Mouse (Mus musculus) forebrain, embryonic 11.5 days (tissue): ENCODE measurements around the gene Acot7. TPM values are rescaled to one million over a fixed set of nuclear protein-coding genes. Genes with fewer than 3 reads are reported as not detected.

Source experiments
- ATAC-seq: fragments of 200-750 bp; cut with Nextera tagmentation; replicated peaks from 2 replicates; pipeline ENCODE4 v1.8.0; 2017; ENCODE audit warnings: moderate TSS enrichment; ENCODE audit not compliant: low FRiP score
- DNase-seq: peaks from one replicate; pipeline ENCODE4 v3.0.0-alpha.2; 2017; ENCODE audit warnings: low spot score
- H3K27ac ChIP-seq: fragments of 300-500 bp; sonication (generic); 2 replicates; pipeline ENCODE4 v1.5.1; 2014; ENCODE audit warnings: low read depth, low read length
- H3K27me3 ChIP-seq: fragments of 300-500 bp; sonication (generic); 2 replicates; pipeline ENCODE4 v1.6.1; 2014; ENCODE audit warnings: mild to moderate bottlenecking, low read length, mixed read lengths; ENCODE audit not compliant: control insufficient read depth, insufficient read depth
- H3K36me3 ChIP-seq: fragments of 300-500 bp; sonication (generic); 2 replicates; pipeline ENCODE4 v1.6.1; 2014; ENCODE audit warnings: mild to moderate bottlenecking, low read length, moderate library complexity, mixed read lengths; ENCODE audit not compliant: control insufficient read depth, insufficient read depth
- H3K4me1 ChIP-seq: fragments of 300-500 bp; sonication (generic); replicated peaks from 2 replicates; pipeline ENCODE4 v1.6.1; 2014; ENCODE audit warnings: low read length, mixed read lengths; ENCODE audit not compliant: control insufficient read depth, insufficient read depth
- H3K4me2 ChIP-seq: fragments of 300-500 bp; sonication (generic); 2 replicates; pipeline ENCODE4 v1.6.1; 2014; ENCODE audit warnings: low read depth, mild to moderate bottlenecking, low read length, moderate library complexity, mixed read lengths; ENCODE audit not compliant: severe bottlenecking
- H3K4me3 ChIP-seq: fragments of 300-500 bp; sonication (generic); 2 replicates; pipeline ENCODE4 v1.5.1; 2014; ENCODE audit warnings: low read depth, low read length
- H3K9ac ChIP-seq: fragments of 300-500 bp; sonication (generic); 2 replicates; pipeline ENCODE4 v1.6.1; 2014; ENCODE audit warnings: low read length
- H3K9me3 ChIP-seq: fragments of 300-500 bp; sonication (generic); 2 replicates; pipeline ENCODE4 v1.6.1; 2016; ENCODE audit warnings: low read length, mixed read lengths; ENCODE audit not compliant: control insufficient read depth
- WGBS: fragments of 180-500 bp; shearing (Covaris S2); extraction: QIAGEN DNeasy Blood & Tissue Kit; methylation state at CpG from one replicate; pipeline ENCODE4 v1.1.7; 2014; 5-methylcytosine and 5-hydroxymethylcytosine counted together
- polyA plus RNA-seq: library from polyadenylated mRNA; unstranded; fragments of >200 nt; fragmentation: Nextera tagmentation; extraction: Ambion mirVana; gene quantifications from 2 replicates; pipeline ENCODE4 v1.2.1, GENCODE M21; 2014

The Acot7 gene
- polyA plus RNA-seq, 1 experiment from 2014 or later = 75.1 TPM

GRCm38 (mm10) chr4:152170286-152170685 lies 7.6 kb upstream of the Acot7 start:
- 86% methylated on average over 10 of the region's 10 CpGs for WGBS
- no peak for ATAC-seq
- no peak overlapping the region for H3K9ac ChIP-seq

GRCm38 (mm10) chr4:152171543-152171942 lies 6.4 kb upstream of the Acot7 start:
- no peaks in the 10 kb centered on the region for H3K4me1 ChIP-seq
- no peaks in the 10 kb centered on the region for H3K36me3 ChIP-seq
- no peak for DNase-seq
- H3K4me3 ChIP-seq = no peak overlapping the region
- ATAC-seq = no peak
- H3K27ac ChIP-seq = no peak overlapping the region
- peaks cover 4% of the 10 kb centered on the region; the same call in 1 of the 2 replicates for H3K27me3 ChIP-seq
- no peak overlapping the region for H3K9ac ChIP-seq
- H3K4me2 ChIP-seq = no peak overlapping the region
- WGBS = 80% methylated on average over 6 of the region's 6 CpGs
- no peaks in the 10 kb centered on the region; the same call in 1 of the 2 replicates for H3K9me3 ChIP-seq

More at GRCm38 (mm10) chr4:152170286-152170685, 7.6 kb upstream of the Acot7 start:
- no peak for DNase-seq
- H3K27ac ChIP-seq = no peak overlapping the region
- peaks cover 2% of the 10 kb centered on the region; the same call in 1 of the 2 replicates for H3K27me3 ChIP-seq
- no peak overlapping the region for H3K4me2 ChIP-seq
- no peaks in the 10 kb centered on the region for H3K36me3 ChIP-seq
- no peaks in the 10 kb centered on the region for H3K4me1 ChIP-seq
- no peak overlapping the region for H3K4me3 ChIP-seq
- no peaks in the 10 kb centered on the region; the same call in 1 of the 2 replicates for H3K9me3 ChIP-seq

GRCm38 (mm10) chr4:152173041-152173440 lies 4.9 kb upstream of the Acot7 start:
- DNase-seq = peak; percentile 88
- 0 out of 2 replicates have a peak, but pooled peaks cover 3% of the 10 kb centered on the region for H3K4me1 ChIP-seq
- 2% methylated on average over 5 of the region's 5 CpGs for WGBS
- no peaks in the 10 kb centered on the region; the same call in 1 of the 2 replicates for H3K9me3 ChIP-seq
- H3K27me3 ChIP-seq = peaks cover 4% of the 10 kb centered on the region; the same call in 1 of the 2 replicates
- no peak for ATAC-seq
- no peak overlapping the region for H3K9ac ChIP-seq
- no peak overlapping the region for H3K4me2 ChIP-seq
- H3K36me3 ChIP-seq = no peaks in the 10 kb centered on the region
- H3K27ac ChIP-seq = no peak overlapping the region
- no peak overlapping the region for H3K4me3 ChIP-seq

GRCm38 (mm10) chr4:152173956-152174355 lies 4.0 kb upstream of the Acot7 start:
- H3K4me3 ChIP-seq = no peak overlapping the region
- WGBS = 85% methylated on average over 9 of the region's 9 CpGs
- H3K27me3 ChIP-seq = peaks cover 4% of the 10 kb centered on the region; the same call in 1 of the 2 replicates

GRCm38 (mm10) chr4:152176638-152177037 lies 1.3 kb upstream of the Acot7 start:
- Histone ChIP-seq H3K9ac (no peak overlapping the region), H3K4me2 (no peak overlapping the region), H3K9me3 (no peaks in the 10 kb centered on the region; the same call in 1 of the 2 replicates), H3K4me1 (peaks cover 6% of the 10 kb centered on the region), H3K4me3 (no peak overlapping the region), H3K27ac (no peak overlapping the region), H3K27me3 (peaks cover 4% of the 10 kb centered on the region; the same call in 1 of the 2 replicates), H3K36me3 (no peaks in the 10 kb centered on the region)
- WGBS = 77% methylated on average over 3 of the region's 3 CpGs
- DNase-seq (no peak), ATAC-seq (no peak)

More at GRCm38 (mm10) chr4:152173956-152174355, 4.0 kb upstream of the Acot7 start:
- ATAC-seq (no peak), DNase-seq (no peak)
- Histone ChIP-seq H3K4me2 (no peak overlapping the region), H3K9me3 (no peaks in the 10 kb centered on the region; the same call in 1 of the 2 replicates), H3K9ac (no peak overlapping the region), H3K4me1 (peaks cover 3% of the 10 kb centered on the region; the same call in 1 of the 2 replicates), H3K27ac (no peak overlapping the region), H3K36me3 (no peaks in the 10 kb centered on the region)

GRCm38 (mm10) chr4:152177174-152177536 lies 779 bp upstream of the Acot7 start:
- peaks cover 4% of the 10 kb centered on the region; the same call in 1 of the 2 replicates for H3K27me3 ChIP-seq
- DNase-seq = no peak
- peak overlapping the region; percentile 96 for H3K4me2 ChIP-seq
- H3K4me3 ChIP-seq = peak overlapping the region; percentile 60
- no peak for ATAC-seq
- H3K9ac ChIP-seq = peak overlapping the region; percentile 79
- WGBS = 71% methylated on average over 6 of the region's 6 CpGs
- H3K4me1 ChIP-seq = peaks cover 6% of the 10 kb centered on the region
- no peaks in the 10 kb centered on the region for H3K36me3 ChIP-seq
- H3K9me3 ChIP-seq = no peaks in the 10 kb centered on the region
- no peak overlapping the region for H3K27ac ChIP-seq

GRCm38 (mm10) chr4:152178344-152178864 lies 470 bp downstream of the Acot7 start:
- peak; percentile 76 for DNase-seq
- H3K4me2 ChIP-seq = peak overlapping the region; percentile 96
- no peaks in the 10 kb centered on the region; the same call in 1 of the 2 replicates for H3K36me3 ChIP-seq
- H3K27me3 ChIP-seq = peaks cover 4% of the 10 kb centered on the region; the same call in 1 of the 2 replicates
- no peak overlapping the region for H3K27ac ChIP-seq
- H3K4me1 ChIP-seq = peaks cover 6% of the 10 kb centered on the region
- ATAC-seq = peak; percentile 81
- under 1% methylated on average over 34 of the region's 35 CpGs for WGBS
- peak overlapping the region; percentile 79 for H3K9ac ChIP-seq
- H3K9me3 ChIP-seq = no peaks in the 10 kb centered on the region
- H3K4me3 ChIP-seq = peak overlapping the region; percentile 60

GRCm38 (mm10) chr4:152178916-152179705 lies 1.2 kb downstream of the Acot7 start:
- Histone ChIP-seq H3K9me3 (no peaks in the 10 kb centered on the region), H3K27ac (no peak overlapping the region), H3K4me1 (peaks cover 6% of the 10 kb centered on the region), H3K27me3 (peaks cover 4% of the 10 kb centered on the region; the same call in 1 of the 2 replicates), H3K4me3 (peak overlapping the region; percentile 60), H3K4me2 (peak overlapping the region; percentile 96), H3K36me3 (no peaks in the 10 kb centered on the region; the same call in 1 of the 2 replicates), H3K9ac (peak overlapping the region; percentile 79)
- DNase-seq = no peak
- no peak for ATAC-seq
- WGBS = 33% methylated on average over 16 of the region's 16 CpGs
